Mouse (Mus musculus) heart, adult 2 months (tissue): ENCODE measurements at regions not wholly inside any gene's neighbourhood (a gene's known extent, or its start where the extent isn't known, plus 50 kb on each side); places are given as distances from the start of the nearest gene placed in this dataset.

Experiments
- CTCF ChIP-seq: fragments of 200-600 bp; IDR thresholded peaks from 2 replicates; pipeline ENCODE4 v1.8.1; 2022; ENCODE audit warnings: antibody characterized with exemption, mild to moderate bottlenecking, moderate library complexity
- EP300 ChIP-seq: fragments of 200-500 bp; IDR thresholded peaks from 2 replicates; pipeline ENCODE4 v1.6.1; 2011; ENCODE audit warnings: low read depth, low read length, control low read depth; ENCODE audit not compliant: insufficient read depth

- TF ChIP-seq CTCF (no peak), EP300 (no peak)
Measured at GRCm38 (mm10) chr12:8394894-8395297, 81.7 kb downstream of the Hs1bp3 start.
